ENCODE assay signal across 14 mouse cellular contexts in the genomic region with DNA sequence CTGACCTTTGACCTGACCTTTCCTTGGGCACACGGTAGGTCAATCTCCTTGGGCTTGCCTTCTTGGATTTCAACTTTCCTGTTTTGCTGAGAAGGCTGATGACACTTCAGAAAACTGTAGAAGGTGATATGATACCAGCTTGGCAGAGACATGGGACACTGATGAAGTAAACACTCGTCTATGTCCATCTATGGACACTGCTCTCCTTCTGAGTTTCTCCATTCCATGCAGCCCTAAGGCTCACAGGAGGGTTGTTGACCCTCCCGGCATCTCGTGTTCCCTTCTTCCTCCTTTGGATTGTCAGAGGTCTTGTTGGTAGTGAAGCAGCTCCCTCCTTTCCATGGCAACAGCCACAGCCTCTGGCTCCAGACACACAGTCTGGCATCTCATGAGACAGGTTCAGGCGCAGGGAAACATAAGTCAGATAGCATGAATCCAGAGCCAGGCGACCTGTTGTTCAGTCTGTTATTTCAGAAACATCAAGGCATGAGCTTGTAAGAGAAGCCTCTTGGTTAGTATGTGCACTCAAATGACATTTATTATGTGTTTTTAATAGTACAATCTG.
DNase-seq lines count a peak whose midpoint lies in the region; ATAC-seq and TF ChIP-seq lines count a peak whose summit lies in the region.
"Had no signal": no experiment of that assay in that cellular context is flagged by ENCODE, and none has a peak within 500 bp of the region (broad histone marks: within the 10 kb centered on the region; RNA-seq: fewer than 3 reads in every experiment).

No protein-coding gene starts in this region.

- H3K4me1 ChIP-seq in limb, embryonic 11.5 days (ENCODE audit: control insufficient read depth, insufficient read depth, low read length), result no peaks in the 10 kb centered on the region
- H3K4me1 ChIP-seq in limb, embryonic 10.5 days, result 0 out of 2 replicates have a peak, but pooled peaks cover 2% of the 10 kb centered on the region
- peaks cover 8% of the 10 kb centered on the region; the same call in 1 of the 2 replicates for H3K4me1 ChIP-seq in forebrain, embryonic 16.5 days (replicated peaks; ENCODE audit: control insufficient read depth, insufficient read depth, low read length)
- no peaks in the 10 kb centered on the region for H3K4me1 ChIP-seq in thymus, adult 2 months (replicated peaks; ENCODE audit: control insufficient read depth, insufficient read depth, low read length)
- H3K4me1 ChIP-seq: midbrain, embryonic 10.5 days had no signal

- H3K27me3 ChIP-seq in limb, embryonic 11.5 days (ENCODE audit: control insufficient read depth, insufficient read depth, low read length), result no peaks in the 10 kb centered on the region
- H3K27me3 ChIP-seq in limb, embryonic 10.5 days (ENCODE audit: low read depth, poor library complexity, severe bottlenecking), result no peaks in the 10 kb centered on the region
- no peaks in the 10 kb centered on the region for H3K27me3 ChIP-seq in forebrain, embryonic 16.5 days (replicated peaks; ENCODE audit: control insufficient read depth, insufficient read depth, low read length)
- no peaks in the 10 kb centered on the region for H3K27me3 ChIP-seq in thymus, adult 2 months (ENCODE audit: control insufficient read depth, insufficient read depth, low read length)
- H3K27me3 ChIP-seq: heart, embryonic 15.5 days had no signal

- H3K4me3 ChIP-seq in limb, embryonic 11.5 days (ENCODE audit: low read depth, low read length), result no peak overlapping the region
- no peak overlapping the region for H3K4me3 ChIP-seq in limb, embryonic 10.5 days
- H3K4me3 ChIP-seq in forebrain, embryonic 16.5 days (replicated peaks; ENCODE audit: low read length), result no peak overlapping the region
- H3K4me3 ChIP-seq in thymus, adult 2 months (ENCODE audit: control insufficient read depth, insufficient read depth, low read length), result no peak overlapping the region
- H3K4me3 ChIP-seq: heart, embryonic 15.5 days; midbrain, embryonic 10.5 days; myocyte had no signal

- H3K4me2 ChIP-seq in limb, embryonic 11.5 days (ENCODE audit: low read depth, severe bottlenecking), result no peak overlapping the region
- no peak overlapping the region for H3K4me2 ChIP-seq in forebrain, embryonic 16.5 days (ENCODE audit: low read length)
- H3K4me2 ChIP-seq: heart, embryonic 15.5 days had no signal

- TF ChIP-seq CTCF in thymus, adult 2 months (IDR thresholded peaks at IDR 0.05; ENCODE audit: borderline replicate concordance, control insufficient read depth, extremely low read depth, insufficient read depth, low read length, poor library complexity), result no peak

- no peak overlapping the region for H3K9ac ChIP-seq in limb, embryonic 11.5 days (ENCODE audit: low read length)
- H3K9ac ChIP-seq in forebrain, embryonic 16.5 days (replicated peaks; ENCODE audit: low read depth, low read length), result no peak overlapping the region
- H3K9ac ChIP-seq: heart, embryonic 15.5 days had no signal

- ATAC-seq in limb, embryonic 11.5 days (ENCODE audit: insufficient number of reproducible peaks, low FRiP score, low TSS enrichment, low read depth), result no peak
- ATAC-seq in forebrain, embryonic 16.5 days, result peak; percentile 62

- H3K27ac ChIP-seq in limb, embryonic 11.5 days (replicated peaks; ENCODE audit: low read depth, low read length), result no peak overlapping the region
- no peak overlapping the region for H3K27ac ChIP-seq in limb, embryonic 10.5 days
- no peak overlapping the region for H3K27ac ChIP-seq in forebrain, embryonic 16.5 days (ENCODE audit: low read length)
- H3K27ac ChIP-seq in thymus, adult 2 months (ENCODE audit: control insufficient read depth, insufficient read depth, low read length), result no peak overlapping the region
- H3K27ac ChIP-seq: midbrain, embryonic 10.5 days had no signal

- H3K36me3 ChIP-seq in limb, embryonic 11.5 days (ENCODE audit: control insufficient read depth, insufficient read depth, low read length), result no peaks in the 10 kb centered on the region
- H3K36me3 ChIP-seq in limb, embryonic 10.5 days, result no peaks in the 10 kb centered on the region
- no peaks in the 10 kb centered on the region for H3K36me3 ChIP-seq in forebrain, embryonic 16.5 days (ENCODE audit: control insufficient read depth, insufficient read depth)
- H3K36me3 ChIP-seq in thymus, adult 2 months (ENCODE audit: control insufficient read depth, insufficient read depth, low read length), result no peaks in the 10 kb centered on the region
- H3K36me3 ChIP-seq: heart, embryonic 15.5 days; midbrain, embryonic 10.5 days had no signal

- no peak for TF ChIP-seq POLR2A in thymus, adult 2 months (IDR thresholded peaks at IDR 0.05; ENCODE audit: control insufficient read depth, extremely low read depth, insufficient read depth, low read length, poor library complexity)

- H3K9me3 ChIP-seq in limb, embryonic 11.5 days (ENCODE audit: control insufficient read depth, low read length), result no peaks in the 10 kb centered on the region
- H3K9me3 ChIP-seq in limb, embryonic 10.5 days (replicated peaks), result no peaks in the 10 kb centered on the region
- no peaks in the 10 kb centered on the region for H3K9me3 ChIP-seq in forebrain, embryonic 16.5 days (ENCODE audit: control insufficient read depth, low read length)
- H3K9me3 ChIP-seq: heart, embryonic 15.5 days; midbrain, embryonic 10.5 days had no signal

- WGBS in limb, embryonic 11.5 days, result 75% methylated on average over 6 of the region's 6 CpGs
- WGBS in limb, embryonic 10.5 days, result 72% methylated on average over 6 of the region's 6 CpGs
- WGBS in forebrain, embryonic 16.5 days, result 82% methylated on average over 6 of the region's 6 CpGs
- 82% methylated on average over 6 of the region's 6 CpGs for WGBS in thymus, adult 2 months

- peak; percentile 31 to 68 for DNase-seq in gastrocnemius, adult 8-10 months (ENCODE audit: low spot score in 2 of 2)
- no peak for DNase-seq in gastrocnemius, postnatal 10 days
- DNase-seq in limb, embryonic 11.5 days (ENCODE audit: low spot score), result peak; percentile 25
- DNase-seq in limb, embryonic 10.5 days (ENCODE audit: low spot score), result no peak
- DNase-seq in skeletal muscle tissue, adult 2 months (ENCODE audit: low read depth, low spot score), result peak; percentile 85
- no peak for DNase-seq in liver
- no peak for DNase-seq in thymus, adult 2 months
- DNase-seq: adrenal gland, postnatal 14 days; heart, adult 11 months; kidney, postnatal 36 days had no signal

Comparison
In these comparisons a context has a peak if more than half of its experiments do, and no peak if none do; other contexts are left out.
1. DNase-seq: peak in gastrocnemius, adult 8-10 months (2 of 2), limb, embryonic 11.5 days (single experiment) and skeletal muscle tissue, adult 2 months (single experiment); none in gastrocnemius, postnatal 10 days (single experiment), limb, embryonic 10.5 days (single experiment), liver (single experiment) and thymus, adult 2 months (single experiment).